Mouse (Mus musculus) c-Kit-positive CD71-positive TER-119-positive erythroid progenitor cells, embryonic 14.5 days (primary cell): ENCODE results near the gene Myrfl.

Experiments used
- DNase-seq: peaks from one replicate; pipeline ENCODE4 v3.0.0-alpha.2; 2013; ENCODE audit warnings: low spot score

The Myrfl gene

GRCm38 (mm10) chr10:116896336-116897177 lies at the start of gene Myrfl:
Myrfl (minus strand) TSS chr10:116896919.
- DNase-seq = no peak

GRCm38 (mm10) chr10:116944940-116945339 lies 48.2 kb upstream of the Myrfl start:
- no peak for DNase-seq

- DNase-seq = no peak
Observed at GRCm38 (mm10) chr10:116944144-116944543, 47.4 kb upstream of the Myrfl start.

- DNase-seq = peak; percentile 27
Observed at GRCm38 (mm10) chr10:116943025-116943424, 46.3 kb upstream of the Myrfl start.

GRCm38 (mm10) chr10:116935028-116935427 lies 38.3 kb upstream of the Myrfl start:
- no peak for DNase-seq

GRCm38 (mm10) chr10:116933794-116934193 lies 37.1 kb upstream of the Myrfl start:
- no peak for DNase-seq

GRCm38 (mm10) chr10:116932418-116932817 lies 35.7 kb upstream of the Myrfl start:
- no peak for DNase-seq

GRCm38 (mm10) chr10:116931497-116932179 lies 34.9 kb upstream of the Myrfl start:
- DNase-seq = no peak

GRCm38 (mm10) chr10:116930936-116931335 lies 34.2 kb upstream of the Myrfl start:
- no peak for DNase-seq

GRCm38 (mm10) chr10:116930506-116930905 lies 33.8 kb upstream of the Myrfl start:
- no peak for DNase-seq

- DNase-seq = no peak
Observed at GRCm38 (mm10) chr10:116928826-116929225, 32.1 kb upstream of the Myrfl start.

GRCm38 (mm10) chr10:116926428-116927113 lies 29.9 kb upstream of the Myrfl start:
- DNase-seq = no peak

- DNase-seq = no peak
Observed at GRCm38 (mm10) chr10:116923651-116924495, 27.2 kb upstream of the Myrfl start.

- DNase-seq = no peak
Observed at GRCm38 (mm10) chr10:116922161-116922560, 25.4 kb upstream of the Myrfl start.

- DNase-seq = no peak
Observed at GRCm38 (mm10) chr10:116921416-116921815, 24.7 kb upstream of the Myrfl start.

GRCm38 (mm10) chr10:116920641-116921040 lies 23.9 kb upstream of the Myrfl start:
- DNase-seq = no peak

GRCm38 (mm10) chr10:116919368-116920317 lies 22.9 kb upstream of the Myrfl start:
- no peak for DNase-seq

GRCm38 (mm10) chr10:116916581-116916980 lies 19.9 kb upstream of the Myrfl start:
- DNase-seq = no peak

GRCm38 (mm10) chr10:116915286-116915685 lies 18.6 kb upstream of the Myrfl start:
- no peak for DNase-seq

- DNase-seq = no peak
Observed at GRCm38 (mm10) chr10:116914586-116914985, 17.9 kb upstream of the Myrfl start.
